Mouse (Mus musculus) liver, embryonic 14.5 days (tissue): ENCODE results near the gene Hnrnpab. TPM values are rescaled to one million over a fixed set of nuclear protein-coding genes. Genes with fewer than 3 reads are reported as not detected.
A peak's percentile ranks its signal among the peaks of the same experiment; 100 is the strongest.

ENCODE experiments used
- ATAC-seq: fragments of 200-750 bp; cut with Nextera tagmentation; 2 replicates; pipeline ENCODE4 v1.8.0; 2017; ENCODE audit warnings: moderate number of reproducible peaks, mild to moderate bottlenecking, moderate library complexity; ENCODE audit not compliant: insufficient read depth
- DNase-seq, 3 experiments: peaks; one replicate each; pipeline ENCODE4 v3.0.0-alpha.2; 2012 to 2013; ENCODE audit warnings: low read depth in 3 of 3, low spot score in 3 of 3
- H3K27ac ChIP-seq: fragments of 300-500 bp; sonication (generic); 2 replicates; pipeline ENCODE4 v1.5.1; 2014; ENCODE audit warnings: moderate library complexity, mild to moderate bottlenecking, control low read depth, inconsistent platforms
- H3K27me3 ChIP-seq: fragments of 300-500 bp; sonication (generic); 2 replicates; pipeline ENCODE4 v1.6.1; 2014; ENCODE audit warnings: mild to moderate bottlenecking, low read length, moderate library complexity; ENCODE audit not compliant: control insufficient read depth, insufficient read depth
- H3K36me3 ChIP-seq: fragments of 300-500 bp; sonication (generic); replicated peaks from 2 replicates; pipeline ENCODE4 v1.6.1; 2014; ENCODE audit warnings: low read depth; ENCODE audit not compliant: control insufficient read depth, insufficient read depth
- H3K4me1 ChIP-seq, 2 experiments: fragments of 200-500 bp in 1 of 2; fragments of 300-500 bp in 1 of 2; sonication (generic) in 1 of 2; replicated peaks; 2 replicates each; pipeline ENCODE4 v1.6.1; 2012 to 2014; ENCODE audit warnings: antibody characterized with exemption in 1 of 2, inconsistent platforms in 1 of 2, low read length in 1 of 2; ENCODE audit not compliant: control insufficient read depth in 2 of 2, insufficient read depth in 2 of 2
- H3K4me2 ChIP-seq: fragments of 300-500 bp; sonication (generic); 2 replicates; pipeline ENCODE4 v1.6.1; 2014; ENCODE audit warnings: low read depth, mild to moderate bottlenecking, control low read depth, moderate library complexity
- H3K4me3 ChIP-seq, 2 experiments: fragments of 200-500 bp in 1 of 2; fragments of 300-500 bp in 1 of 2; sonication (generic) in 1 of 2; 2 replicates each; pipeline ENCODE4 v1.5.1; 2012 to 2014; ENCODE audit warnings: low read depth in 2 of 2, low read length in 2 of 2, mild to moderate bottlenecking in 2 of 2, control low read depth in 1 of 2, inconsistent platforms in 1 of 2, moderate library complexity in 1 of 2; ENCODE audit not compliant: insufficient read depth in 1 of 2
- H3K9ac ChIP-seq: fragments of 300-500 bp; sonication (generic); replicated peaks from 2 replicates; pipeline ENCODE4 v1.6.1; 2014; ENCODE audit warnings: mild to moderate bottlenecking, control low read depth, moderate library complexity
- H3K9me3 ChIP-seq: fragments of 300-500 bp; sonication (generic); 2 replicates; pipeline ENCODE4 v1.6.1; 2016; ENCODE audit warnings: low read length, mixed read lengths; ENCODE audit not compliant: control insufficient read depth
- CTCF ChIP-seq: IDR thresholded peaks from 2 replicates; pipeline ENCODE4 v1.5.1; 2016; ENCODE audit warnings: antibody characterized with exemption, low read depth, control low read depth
- EP300 ChIP-seq: IDR thresholded peaks from 2 replicates; pipeline ENCODE4 v1.6.1; 2016; ENCODE audit warnings: antibody characterized with exemption, low read depth
- WGBS: fragments of 180-500 bp; shearing (Covaris S2); extraction: QIAGEN DNeasy Blood & Tissue Kit; methylation state at CpG from one replicate; pipeline ENCODE4 v1.1.7; 2014; ENCODE audit not compliant: insufficient replicate concordance; 5-methylcytosine and 5-hydroxymethylcytosine counted together
- polyA plus RNA-seq, 2 experiments: library from polyadenylated mRNA; depleted of rRNA in 1 of 2; stranded (reverse) in 1 of 2; unstranded in 1 of 2; fragments of >200 nt; fragmentation: Nextera tagmentation in 1 of 2; extraction: Ambion mirVana in 1 of 2; gene quantifications; 2 replicates each; pipeline versions ENCODE4 v1.2.1 to v1.2.3; 2012 to 2014

Gene Hnrnpab
- polyA plus RNA-seq, 2 experiments: 220 to 260 TPM

GRCm38 (mm10) chr11:51565062-51565461 is 41.6 kb downstream of the Hnrnpab start:
- Histone ChIP-seq H3K36me3 (no peaks in the 10 kb centered on the region), H3K4me1 (no peaks in the 10 kb centered on the region), H3K9ac (no peak overlapping the region), H3K4me3 (no peak overlapping the region), H3K9me3 (peaks cover 3% of the 10 kb centered on the region; the same call in 1 of the 2 replicates), H3K4me2 (no peak overlapping the region), H3K27me3 (no peaks in the 10 kb centered on the region), H3K27ac (no peak overlapping the region)
- DNase-seq: no peak
- TF ChIP-seq CTCF (0 out of 2 replicates have a peak, but pooled peaks have one; percentile 15), EP300 (no peak)
- no peak for ATAC-seq
- WGBS: 13% methylated on average over 3 of the region's 3 CpGs

GRCm38 (mm10) chr11:51563276-51563675 is 43.4 kb downstream of the Hnrnpab start:
- Histone ChIP-seq H3K4me3 (no peak overlapping the region), H3K4me1 (no peaks in the 10 kb centered on the region), H3K27me3 (no peaks in the 10 kb centered on the region), H3K4me2 (no peak overlapping the region), H3K9me3 (peaks cover 3% of the 10 kb centered on the region; the same call in 1 of the 2 replicates), H3K27ac (no peak overlapping the region), H3K9ac (no peak overlapping the region), H3K36me3 (no peaks in the 10 kb centered on the region)
- DNase-seq: no peak
- TF ChIP-seq CTCF: no peak
- no peak for TF ChIP-seq EP300
- ATAC-seq: no peak
- WGBS: 60% methylated on average over 1 of the region's 1 CpGs

- Histone ChIP-seq H3K36me3 (no peaks in the 10 kb centered on the region), H3K27me3 (no peaks in the 10 kb centered on the region; the same call in 1 of the 2 replicates), H3K4me1 (no peaks in the 10 kb centered on the region), H3K27ac (no peak overlapping the region), H3K9me3 (no peaks in the 10 kb centered on the region), H3K4me3 (no peak overlapping the region), H3K4me2 (no peak overlapping the region), H3K9ac (no peak overlapping the region)
- WGBS: 25% methylated on average over 2 of the region's 2 CpGs
- DNase-seq (no peak), ATAC-seq (no peak)
- TF ChIP-seq EP300: no peak
- no peak for TF ChIP-seq CTCF
Measured at GRCm38 (mm10) chr11:51555066-51555465, 51.6 kb downstream of the Hnrnpab start.

- Histone ChIP-seq H3K4me1 (no peaks in the 10 kb centered on the region), H3K4me2 (no peak overlapping the region), H3K9me3 (no peaks in the 10 kb centered on the region), H3K9ac (no peak overlapping the region), H3K27ac (no peak overlapping the region), H3K36me3 (no peaks in the 10 kb centered on the region), H3K27me3 (no peaks in the 10 kb centered on the region; the same call in 1 of the 2 replicates), H3K4me3 (no peak overlapping the region)
- no peak for DNase-seq
- TF ChIP-seq EP300: no peak
- TF ChIP-seq CTCF: no peak
- ATAC-seq: no peak
- WGBS: 56% methylated on average over 10 of the region's 10 CpGs
Measured at GRCm38 (mm10) chr11:51554590-51554989, 52.1 kb downstream of the Hnrnpab start.

GRCm38 (mm10) chr11:51552091-51552490 is 54.6 kb downstream of the Hnrnpab start:
- no peaks in the 10 kb centered on the region for H3K4me1 ChIP-seq
- ATAC-seq (no peak), DNase-seq (no peak)
- no peak overlapping the region for H3K4me2 ChIP-seq
- H3K27me3 ChIP-seq: no peaks in the 10 kb centered on the region; the same call in 1 of the 2 replicates
- no peaks in the 10 kb centered on the region for H3K36me3 ChIP-seq
- TF ChIP-seq CTCF (no peak), EP300 (no peak)
- H3K27ac ChIP-seq: no peak overlapping the region
- H3K9me3 ChIP-seq: no peaks in the 10 kb centered on the region
- 54% methylated on average over 3 of the region's 3 CpGs for WGBS
- no peak overlapping the region for H3K9ac ChIP-seq
- H3K4me3 ChIP-seq: no peak overlapping the region
